Comparison of ENCODE assay signal across 9 mouse cellular contexts in the genomic region with DNA sequence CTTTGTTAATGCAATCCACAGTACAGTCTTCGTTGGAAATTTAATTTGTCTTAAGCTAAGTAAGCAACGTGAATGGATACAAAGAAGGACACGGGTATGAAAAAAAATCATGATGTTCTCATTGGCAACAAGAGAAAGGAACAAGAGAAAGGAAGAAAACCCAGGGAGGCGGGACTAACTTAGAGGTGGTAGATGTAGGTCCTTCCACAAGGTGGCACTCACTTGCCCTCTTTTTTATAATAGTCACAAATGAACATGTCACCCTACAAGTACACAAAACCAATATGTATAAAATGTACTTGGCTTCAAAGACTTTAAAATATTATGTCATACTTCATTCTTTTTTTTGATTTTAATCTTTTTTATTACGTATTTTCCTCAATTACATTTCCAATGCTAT.
A peak's percentile ranks its signal among the peaks of the same experiment; 100 is the strongest.
DNase-seq lines count a peak whose midpoint lies in the region; ATAC-seq and TF ChIP-seq lines count a peak whose summit lies in the region.
"Had no signal": no experiment of that assay in that cellular context is flagged by ENCODE, and none has a peak within 500 bp of the region (broad histone marks: within the 10 kb centered on the region; RNA-seq: fewer than 3 reads in every experiment).

No protein-coding gene starts in this region.

- TF ChIP-seq CTCF in kidney, adult 2 months (conservative IDR thresholded peaks at IDR 0.05; ENCODE audit: insufficient read depth, insufficient read length, low read depth, low read length), result 0 out of 2 replicates have a peak, but pooled peaks have one; percentile 5
- peak; percentile 45 for TF ChIP-seq CTCF in lung, postnatal 0 days (IDR thresholded peaks at IDR 0.05)
- peak; percentile 7; the same call in 1 of the 2 replicates for TF ChIP-seq CTCF in brain, embryonic 14.5 days (IDR thresholded peaks at IDR 0.05; ENCODE audit: borderline replicate concordance, extremely low read depth, insufficient read depth, insufficient read length)

- no peak overlapping the region for H3K9ac ChIP-seq in lung, postnatal 0 days (replicated peaks; ENCODE audit: low read depth)

- DNase-seq in adrenal gland, adult (ENCODE audit: inconsistent age in 2 of 2, low spot score in 1 of 2), result peak; percentile 7 to 75
- no peak for DNase-seq in adrenal gland, postnatal 25 days
- peak; percentile 11 for DNase-seq in kidney, adult 2 months
- no peak for DNase-seq in kidney, adult 18-20 months
- DNase-seq in lung, postnatal 0 days (ENCODE audit: low spot score), result peak; percentile 14
- DNase-seq in lung, adult 18-20 months, result no peak
- peak; percentile 35 for DNase-seq in brain, embryonic 14.5 days (ENCODE audit: low read depth)
- DNase-seq in thymus, adult 18-20 months, result no peak

- no peaks in the 10 kb centered on the region for H3K9me3 ChIP-seq in lung, postnatal 0 days (ENCODE audit: low read length)
- H3K9me3 ChIP-seq: forebrain, embryonic 10.5 days had no signal

- TF ChIP-seq EP300 in lung, postnatal 0 days (IDR thresholded peaks at IDR 0.05), result no peak

- H3K27me3 ChIP-seq in kidney, adult 2 months (replicated peaks; ENCODE audit: control insufficient read depth, insufficient read depth, low read length), result no peaks in the 10 kb centered on the region
- no peaks in the 10 kb centered on the region for H3K27me3 ChIP-seq in lung, postnatal 0 days (replicated peaks; ENCODE audit: insufficient read depth, low read length)

- no peak for TF ChIP-seq POLR2A in kidney, adult 2 months (IDR thresholded peaks at IDR 0.05; ENCODE audit: low read depth, low read length)
- TF ChIP-seq POLR2A in brain, embryonic 14.5 days (IDR thresholded peaks at IDR 0.05; ENCODE audit: borderline replicate concordance, extremely low read depth, insufficient read depth, insufficient read length, poor library complexity, severe bottlenecking), result no peak

- H3K36me3 ChIP-seq in kidney, adult 2 months (ENCODE audit: control insufficient read depth, insufficient read depth, low read length), result no peaks in the 10 kb centered on the region
- no peaks in the 10 kb centered on the region for H3K36me3 ChIP-seq in lung, postnatal 0 days (ENCODE audit: insufficient read depth, low read length)
- H3K36me3 ChIP-seq: forebrain, embryonic 10.5 days had no signal

- ATAC-seq in lung, postnatal 0 days, result no peak

- H3K4me2 ChIP-seq in lung, postnatal 0 days (replicated peaks; ENCODE audit: low read depth, low read length), result no peak overlapping the region

- H3K27ac ChIP-seq in kidney, adult 2 months (ENCODE audit: insufficient read depth, low read depth, low read length), result no peak overlapping the region
- H3K27ac ChIP-seq in lung, postnatal 0 days (ENCODE audit: low read length), result no peak overlapping the region
- H3K27ac ChIP-seq: forebrain, embryonic 10.5 days had no signal

- no peak overlapping the region for H3K4me3 ChIP-seq in kidney, adult 2 months (ENCODE audit: insufficient read depth, low read depth, low read length)
- no peak overlapping the region for H3K4me3 ChIP-seq in lung, postnatal 0 days (ENCODE audit: low read depth, low read length)
- H3K4me3 ChIP-seq: forebrain, embryonic 10.5 days had no signal

- H3K4me1 ChIP-seq in kidney, adult 2 months (ENCODE audit: control insufficient read depth, insufficient read depth, low read length), result no peaks in the 10 kb centered on the region
- no peaks in the 10 kb centered on the region for H3K4me1 ChIP-seq in lung, postnatal 0 days (ENCODE audit: insufficient read depth, low read depth, low read length)
- H3K4me1 ChIP-seq: forebrain, embryonic 10.5 days had no signal

- 69% methylated on average over 5 of the region's 5 CpGs for WGBS in kidney, adult 2 months
- 60% methylated on average over 5 of the region's 5 CpGs for WGBS in lung, postnatal 0 days

Comparison
In these comparisons a context has a peak if more than half of its experiments do, and no peak if none do; other contexts are left out.
1. DNase-seq: peak in adrenal gland, adult (2 of 2), kidney, adult 2 months (single experiment), lung, postnatal 0 days (single experiment) and brain, embryonic 14.5 days (single experiment); none in adrenal gland, postnatal 25 days (single experiment), kidney, adult 18-20 months (single experiment), lung, adult 18-20 months (0 of 2) and thymus, adult 18-20 months (0 of 2).
2. Peak in every context shown above with its lines, with median percentiles within 50 percentile points of each other: CTCF ChIP-seq.